Mouse (Mus musculus) gastrocnemius, postnatal 14 days (tissue): ENCODE results near the gene Cd160. TPM values are rescaled to one million over a fixed set of nuclear protein-coding genes. Genes with fewer than 3 reads are reported as not detected.

ENCODE experiments used
- DNase-seq: peaks from one replicate; pipeline ENCODE4 v3.0.0; 2021; ENCODE audit warnings: mixed read lengths
- intact Hi-C: fragments of 180-260 bp; cut with DNase I; formaldehyde crosslinking; loops from one replicate; pipeline ENCODE4 v1.15.1; 2025; ENCODE audit warnings: low total_unique reads
- total RNA-seq, 2 experiments: library from RNA; stranded (reverse); gene quantifications; 2 replicates each; pipeline ENCODE4 v1.2.3; 2021

Gene Cd160
- total RNA-seq, 2 experiments from 2014 or later, result not detected

GRCm38 (mm10) chr3:96834587-96835348 lies 5.6 kb upstream of the Cd160 start:
- no peak for DNase-seq
- intact Hi-C loops, result no loop called here

GRCm38 (mm10) chr3:96832930-96833329 lies 3.8 kb upstream of the Cd160 start:
- DNase-seq, result no peak
- intact Hi-C loops, result no loop called here

DNA sequence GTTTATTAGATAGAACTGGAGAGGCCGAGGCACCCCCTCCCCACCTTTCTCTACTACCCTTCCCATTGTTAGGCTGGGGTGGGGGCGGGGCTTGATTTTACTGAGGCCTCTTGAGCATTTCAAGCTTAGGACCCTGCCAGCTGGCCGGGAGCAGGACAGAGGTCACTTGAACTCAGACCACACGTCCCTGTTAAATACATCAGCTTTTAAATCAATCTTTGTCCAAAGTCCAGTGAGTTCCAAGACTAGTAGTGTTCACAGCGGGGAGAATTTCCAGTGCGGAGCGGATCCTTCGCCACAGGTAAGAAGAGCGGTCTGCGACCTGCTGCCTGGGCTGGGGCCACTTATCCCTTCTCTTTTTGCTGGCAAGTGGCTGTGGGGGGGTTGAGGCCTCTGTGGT lies 705 bp upstream of the Cd160 start:
- intact Hi-C loops, result no loop called here
- no peak for DNase-seq

DNA sequence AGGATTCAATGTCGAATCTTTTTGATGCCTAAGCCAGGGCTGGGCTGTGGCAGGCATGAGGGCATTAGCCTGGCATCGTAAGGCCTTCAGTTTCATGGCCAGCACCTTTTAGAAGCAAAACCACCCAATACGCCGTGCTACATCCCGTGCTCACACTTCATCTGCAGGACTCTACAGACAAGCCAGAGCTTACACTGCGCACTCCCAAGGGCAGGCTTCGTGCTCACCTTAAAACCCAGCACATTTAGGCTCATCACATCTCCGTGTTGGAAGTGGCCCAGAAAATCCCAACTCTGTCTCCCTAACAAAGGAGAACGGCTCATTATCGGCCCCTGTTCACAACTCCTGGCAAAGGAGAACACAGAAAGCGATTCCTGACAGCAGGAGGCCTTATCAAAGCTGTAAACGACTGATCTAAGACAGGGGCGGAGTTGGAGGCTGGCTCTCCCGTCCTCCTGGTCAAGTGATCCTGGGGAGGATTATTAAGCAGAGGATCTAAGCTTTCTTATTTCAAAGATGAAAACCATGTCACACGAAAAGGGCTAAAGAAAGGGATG lies 765 bp downstream of the Cd160 start:
- DNase-seq, result no peak
- intact Hi-C loops, result no loop called here

DNA sequence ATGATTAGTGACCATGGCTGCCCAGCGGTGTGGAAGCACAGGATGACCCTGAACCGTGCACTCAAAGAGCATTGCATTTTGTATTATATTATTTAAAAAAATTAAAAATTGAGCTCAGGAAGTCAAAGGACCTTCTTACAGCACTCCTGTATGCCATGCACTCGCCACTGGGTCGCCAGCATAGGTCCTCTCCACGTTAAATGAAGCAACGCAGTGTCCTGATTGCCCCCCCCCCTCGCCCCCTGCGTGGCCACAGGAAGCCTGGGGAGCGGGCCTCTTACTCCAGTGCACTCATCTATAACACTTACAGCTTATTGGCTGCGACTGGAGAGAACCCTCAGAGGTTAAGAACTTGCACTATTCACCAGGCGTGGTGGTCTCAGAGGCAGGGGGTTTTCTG lies 3.9 kb downstream of the Cd160 start:
- DNase-seq, result no peak
- intact Hi-C loops, result no loop called here

DNA sequence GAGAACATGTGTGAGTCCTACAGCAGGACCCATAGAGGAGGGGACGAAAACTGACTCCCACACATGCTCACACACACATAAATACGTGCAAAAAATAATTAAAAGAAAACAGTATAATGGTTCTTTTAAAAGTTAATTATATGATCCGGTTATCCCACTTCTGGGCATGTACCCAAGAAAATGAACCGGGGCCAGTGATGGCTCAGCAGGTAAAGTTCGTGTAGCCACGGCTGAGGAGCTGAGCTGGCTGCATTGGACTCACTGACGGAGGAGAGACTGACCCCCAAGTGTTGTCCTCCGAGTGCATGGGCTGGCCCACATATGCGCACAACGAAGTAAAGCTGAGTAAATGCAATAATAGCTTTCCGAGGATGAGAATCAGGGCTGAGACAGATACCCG lies 4.5 kb downstream of the Cd160 start:
- intact Hi-C loops, result no loop called here
- no peak for DNase-seq

DNA sequence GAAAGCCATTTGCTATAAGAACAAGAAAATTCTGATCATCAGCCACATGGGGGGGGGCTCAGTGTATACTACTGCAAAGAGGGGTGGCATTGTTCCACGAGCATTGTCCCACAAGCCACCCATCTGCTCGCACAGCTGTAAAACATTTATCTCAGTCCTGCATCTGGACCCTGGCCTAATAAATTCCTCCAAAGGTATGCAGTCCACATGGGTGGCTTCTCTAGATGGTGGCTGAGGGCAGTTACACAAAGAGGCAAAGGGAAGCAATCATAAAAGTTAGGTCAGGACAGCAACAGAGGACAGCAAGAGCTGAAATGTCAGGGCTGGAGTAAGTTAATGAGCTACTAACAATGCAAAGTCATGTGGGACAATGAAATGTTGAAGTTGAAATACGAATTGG lies 5.5 kb downstream of the Cd160 start:
- intact Hi-C loops, result no loop called here
- no peak for DNase-seq

- no peak for DNase-seq
- intact Hi-C loops, result no loop called here
Measured at GRCm38 (mm10) chr3:96821581-96821980, 7.6 kb downstream of the Cd160 start.

GRCm38 (mm10) chr3:96820116-96820915 lies 8.8 kb downstream of the Cd160 start:
- intact Hi-C loops, result no loop called here
- no peak for DNase-seq

DNA sequence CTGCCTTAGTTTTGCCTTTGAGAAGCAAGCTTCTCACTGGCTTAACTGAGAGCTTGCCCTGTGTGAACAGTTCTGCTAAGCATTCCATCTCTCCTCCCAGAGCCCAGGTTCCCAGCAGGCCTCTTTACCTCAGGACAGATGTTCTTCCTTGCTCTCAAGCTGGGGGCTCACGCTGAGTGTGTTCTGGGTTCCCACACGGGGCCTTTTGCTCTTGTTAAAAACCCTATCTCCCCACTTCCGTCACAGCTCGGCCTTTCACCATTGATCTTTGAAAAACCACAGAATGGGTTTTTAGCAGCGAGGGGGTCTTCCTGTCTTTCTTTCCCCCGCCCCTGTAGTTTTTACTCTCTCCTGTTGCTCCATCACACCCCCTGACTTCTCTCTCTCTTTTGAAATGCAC lies 14.8 kb downstream of the Cd160 start:
- intact Hi-C loops, result no loop called here
- no peak for DNase-seq

GRCm38 (mm10) chr3:96813591-96814244 lies 15.4 kb downstream of the Cd160 start:
- no peak for DNase-seq
- intact Hi-C loops, result no loop called here

GRCm38 (mm10) chr3:96813106-96813505 lies 16.0 kb downstream of the Cd160 start:
- DNase-seq, result peak; percentile 15
- intact Hi-C loops, result no loop called here

GRCm38 (mm10) chr3:96812395-96813091 lies 16.6 kb downstream of the Cd160 start:
- peak; percentile 80 for DNase-seq
- intact Hi-C loops, result no loop called here

DNA sequence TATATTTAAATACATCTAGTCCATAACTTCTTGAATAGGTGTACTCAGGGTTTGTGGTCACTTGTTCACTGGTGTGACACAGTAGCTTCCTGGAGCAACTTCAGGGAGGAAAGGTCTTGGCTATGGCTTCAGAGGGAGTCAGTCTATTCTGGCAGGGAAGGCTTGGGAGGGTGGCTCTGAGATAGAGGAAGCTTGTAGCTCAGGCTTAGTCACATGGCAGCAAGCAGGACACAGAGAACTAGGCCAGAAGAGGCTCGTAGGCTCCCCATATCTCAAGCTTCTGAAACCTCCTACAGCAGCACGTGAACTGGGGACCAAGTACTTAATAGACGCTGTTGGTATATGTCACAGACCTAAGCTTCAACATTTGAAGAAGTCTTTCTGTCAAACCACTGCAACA lies 17.9 kb downstream of the Cd160 start:
- no peak for DNase-seq
- intact Hi-C loops, result no loop called here

- DNase-seq, result no peak
- intact Hi-C loops, result no loop called here
Measured at GRCm38 (mm10) chr3:96808651-96809050, 20.5 kb downstream of the Cd160 start.

DNA sequence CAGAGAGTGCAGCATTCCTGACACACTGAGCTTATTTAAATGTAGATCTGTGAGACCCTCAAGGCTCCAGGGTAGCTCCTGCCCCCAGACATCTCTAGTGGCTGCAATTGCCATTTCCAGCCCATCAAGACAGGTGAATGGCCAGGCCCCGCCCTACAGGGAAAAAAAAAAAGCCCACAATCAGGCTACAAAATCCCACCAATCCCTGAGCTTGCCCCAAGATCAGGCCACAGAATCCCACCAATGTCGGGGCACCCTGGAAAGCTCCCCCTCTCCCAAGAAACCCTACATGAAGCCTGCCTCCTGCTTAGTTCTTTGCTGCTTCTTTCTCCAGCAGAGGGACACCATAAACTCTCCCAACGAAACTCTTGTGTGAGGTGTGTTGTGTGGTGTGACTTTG lies 21.0 kb downstream of the Cd160 start:
- DNase-seq, result no peak
- intact Hi-C loops, result no loop called here

DNA sequence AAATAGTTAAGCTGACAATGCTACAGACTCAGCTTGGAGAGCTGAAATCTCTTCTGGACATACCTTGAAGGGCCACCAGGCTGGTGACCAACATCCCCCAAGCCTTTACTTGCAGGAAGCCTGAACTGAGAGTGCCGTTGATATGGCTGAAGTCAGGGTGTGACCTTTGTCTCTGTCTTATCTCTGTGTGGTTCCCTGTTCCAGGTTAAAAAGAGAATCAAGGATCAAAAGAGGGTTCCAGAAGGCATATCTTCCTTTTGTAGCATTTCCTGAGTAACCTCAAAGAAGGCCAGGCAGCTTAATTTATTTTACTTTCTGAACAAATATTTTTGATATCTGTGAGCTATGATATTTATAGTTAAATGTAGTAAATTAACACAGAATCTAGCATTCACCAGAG lies 26.9 kb downstream of the Cd160 start:
- DNase-seq, result no peak
- intact Hi-C loops, result no loop called here

DNA sequence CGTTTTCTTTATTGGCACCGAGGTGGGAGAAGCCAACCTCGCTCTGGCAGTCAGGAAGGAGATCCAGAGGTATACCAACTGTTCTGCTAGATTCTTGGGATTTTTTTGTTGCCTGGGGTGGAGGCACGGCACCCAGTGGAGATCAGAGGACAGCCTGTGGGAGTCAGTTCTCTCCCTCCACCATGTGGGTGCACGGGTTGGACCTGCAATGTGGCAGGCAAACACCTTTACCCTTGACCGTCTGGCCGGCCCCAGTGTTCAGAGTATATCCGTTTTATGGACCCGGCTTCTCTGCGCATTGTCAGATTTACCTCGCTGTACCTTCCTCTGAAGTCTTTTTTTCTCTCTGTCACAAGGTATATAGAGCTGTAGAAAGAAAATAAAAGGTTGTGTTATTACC lies 28.9 kb downstream of the Cd160 start:
- intact Hi-C loops, result no loop called here
- no peak for DNase-seq

DNA sequence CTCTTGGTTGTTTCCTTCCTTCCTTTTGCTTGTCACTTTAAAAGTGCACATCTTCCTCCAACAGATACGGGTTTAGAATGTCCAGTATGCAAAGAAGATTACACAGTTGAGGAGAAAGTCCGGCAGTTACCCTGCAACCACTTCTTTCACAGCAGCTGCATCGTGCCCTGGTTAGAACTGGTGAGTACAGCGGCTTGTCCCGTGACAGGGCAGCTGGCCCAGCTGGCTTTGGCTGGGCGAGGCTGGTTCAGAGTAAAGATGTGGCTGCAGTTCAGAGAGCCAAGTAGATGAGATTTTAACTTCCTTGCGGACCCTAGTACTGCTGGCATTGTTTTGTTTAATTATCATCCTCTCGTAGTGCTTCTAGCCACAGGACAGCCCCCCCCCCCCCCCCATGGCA lies 40.6 kb downstream of the Cd160 start:
- intact Hi-C loops, result no loop called here
- peak; percentile 21 for DNase-seq

DNA sequence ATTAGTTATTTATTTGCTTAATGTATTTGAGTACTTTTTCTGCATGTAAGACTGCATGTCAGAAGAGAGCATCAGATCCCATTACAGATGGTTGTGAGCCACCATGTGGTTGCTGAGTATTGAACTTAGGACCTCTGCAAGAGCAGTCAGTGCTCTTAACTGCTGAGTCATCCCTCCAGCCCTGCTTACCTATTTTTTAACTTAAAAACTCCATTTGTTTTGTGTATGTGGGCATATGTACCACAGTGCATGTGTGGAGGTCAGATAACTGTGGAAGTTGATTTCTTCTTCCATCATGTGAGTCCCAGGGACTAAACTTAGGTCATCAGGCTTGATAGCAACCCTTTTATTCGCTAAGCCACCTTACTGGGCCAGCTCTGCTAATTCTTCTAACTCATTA lies 41.4 kb downstream of the Cd160 start:
- intact Hi-C loops, result no loop called here

More for the DNA sequence above, 41.4 kb downstream of the Cd160 start:
- no peak for DNase-seq
